Mouse (Mus musculus) kidney, postnatal 36 days (tissue): ENCODE measurements at regions not wholly inside any gene's neighbourhood (a gene's known extent, or its start where the extent isn't known, plus 50 kb on each side); places are given as distances from the start of the nearest gene placed in this dataset.
"Not testable (repeated sequence)": the region's sequence is repeated elsewhere in the genome, so short reads cannot be mapped to it uniquely, and the experiment has no call there.

Experiments
- DNase-seq, 2 experiments: peaks; one replicate each; pipeline ENCODE4 v3.0.0; 2021 to 2022; ENCODE audit warnings: mixed read lengths in 2 of 2

DNA sequence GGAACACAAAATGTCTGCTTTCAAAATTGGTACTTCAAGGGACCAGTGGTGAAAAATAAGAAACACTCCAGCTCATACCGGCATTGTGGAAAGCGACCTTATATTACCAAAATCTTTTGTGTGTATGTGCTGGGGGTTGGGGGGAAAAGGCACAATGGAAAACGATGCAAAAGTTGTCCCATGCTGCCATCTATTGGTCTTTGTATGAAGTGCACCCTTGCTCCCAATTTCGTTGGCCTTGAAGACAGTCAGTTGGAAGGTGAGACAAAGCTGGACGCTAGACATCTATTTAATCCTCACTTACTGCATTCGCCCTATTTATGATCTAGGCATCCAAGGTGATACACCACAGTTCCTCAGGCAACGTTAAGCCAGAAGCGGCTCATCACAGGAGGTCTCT is 186.6 kb downstream of the BC048507 start:
- not testable (repeated sequence) for DNase-seq

DNA sequence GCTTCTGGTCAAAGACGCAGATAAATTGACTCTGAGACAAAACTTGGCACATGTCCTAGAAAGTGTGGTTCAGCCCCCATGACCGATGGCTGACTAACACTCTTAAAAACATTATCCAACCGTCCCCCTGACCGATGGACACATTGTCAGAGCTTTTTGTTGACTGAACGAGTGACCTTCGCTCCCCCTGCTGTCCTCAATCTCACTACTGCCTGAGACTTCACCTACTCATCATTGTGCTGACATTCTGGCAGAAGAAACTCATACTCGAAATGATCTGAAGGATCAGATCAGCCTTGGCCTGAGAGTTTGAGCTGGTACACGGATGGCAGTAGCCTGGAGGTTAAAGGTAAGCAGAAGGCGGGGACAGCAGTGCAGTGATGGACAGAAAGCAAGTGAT is 230.2 kb downstream of the BC048507 start:
- not testable (repeated sequence) for DNase-seq

DNA sequence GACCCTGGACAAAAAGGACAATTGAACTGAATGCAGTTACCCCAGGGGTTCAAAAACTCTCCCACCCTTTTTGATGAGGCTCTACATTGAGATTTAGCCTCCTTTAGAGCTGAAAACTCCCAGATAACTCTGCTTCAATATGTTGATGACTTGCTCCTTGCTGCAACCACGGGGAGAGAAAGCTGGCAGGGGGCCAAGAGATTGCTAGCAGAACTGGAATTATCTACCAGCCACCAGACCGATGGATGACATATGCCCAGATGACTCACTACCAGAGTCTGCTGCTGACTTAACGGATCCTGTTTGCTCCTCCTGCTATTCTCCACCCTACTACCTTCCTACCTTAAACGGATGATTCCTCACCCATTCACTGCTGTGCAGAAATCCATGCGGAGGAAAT is 253.7 kb downstream of the BC048507 start:
- peak in 1 of 2 experiments; percentile 6 for DNase-seq
